Mouse (Mus musculus) lung, postnatal 4 days (tissue): ENCODE data around the gene Pld3.
"Not testable (repeated sequence)": the region's sequence is repeated elsewhere in the genome, so short reads cannot be mapped to it uniquely, and the experiment has no call there.

Source experiments
- DNase-seq, 2 experiments: peaks; one replicate each; pipeline ENCODE4 v3.0.0; 2021

Pld3 gene

DNA sequence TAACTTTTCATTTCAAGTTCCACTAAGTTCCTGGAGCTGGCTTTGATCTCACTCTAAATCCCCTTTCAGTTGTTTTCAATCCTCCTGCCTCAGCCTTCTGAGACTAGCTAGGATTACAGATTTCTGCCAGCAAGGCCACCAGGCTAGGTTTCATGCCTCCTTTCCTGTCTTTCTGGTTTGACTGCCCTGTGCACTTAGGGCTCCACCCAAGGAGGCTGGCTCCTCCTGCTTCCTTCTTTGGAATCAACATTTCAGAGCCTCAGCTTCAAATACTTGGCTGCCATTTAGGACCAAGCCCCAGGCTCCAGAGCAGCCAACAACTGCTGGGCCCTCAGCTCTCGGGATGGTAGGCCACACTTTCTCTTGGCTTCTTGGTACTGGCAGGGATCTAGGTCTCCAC lies 32.4 kb downstream of the Pld3 start:
- peak in 1 of 2 experiments; percentile 35 for DNase-seq

DNA sequence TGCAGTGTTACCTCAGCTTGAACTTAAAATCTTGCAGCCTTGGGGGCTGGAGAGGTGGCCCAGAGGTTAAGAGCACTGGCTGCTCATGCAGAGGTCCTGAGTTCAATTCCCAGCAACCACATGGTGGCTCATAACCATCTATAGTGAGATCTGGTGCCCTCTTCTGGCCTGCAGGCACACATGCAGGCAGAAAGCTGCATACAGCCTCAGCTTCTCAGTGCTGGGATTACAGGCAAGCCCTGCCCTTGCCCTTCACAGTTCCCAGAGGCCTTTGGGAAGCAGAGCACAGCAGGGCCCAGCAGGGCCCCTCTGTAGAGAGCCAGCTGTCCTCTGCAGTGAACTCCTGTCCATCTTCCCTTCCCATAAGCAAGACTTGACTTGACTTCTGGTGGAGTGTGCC lies 32.9 kb downstream of the Pld3 start:
- DNase-seq = no peak

DNA sequence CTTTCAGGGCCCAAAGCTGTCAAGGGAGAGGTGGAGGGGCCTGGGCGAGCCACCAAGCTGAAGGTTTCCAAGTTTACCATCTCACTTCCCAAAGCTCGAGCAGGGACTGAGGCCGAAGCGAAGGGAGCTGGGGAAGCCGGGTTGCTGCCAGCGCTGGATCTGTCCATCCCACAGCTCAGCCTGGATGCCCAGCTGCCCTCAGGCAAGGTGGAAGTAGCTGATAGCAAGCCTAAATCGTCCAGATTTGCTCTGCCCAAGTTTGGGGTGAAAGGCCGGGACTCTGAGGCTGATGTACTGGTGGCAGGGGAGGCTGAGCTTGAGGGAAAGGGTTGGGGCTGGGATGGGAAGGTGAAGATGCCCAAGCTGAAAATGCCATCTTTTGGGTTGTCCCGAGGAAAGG lies 34.7 kb downstream of the Pld3 start:
- DNase-seq = no peak

DNA sequence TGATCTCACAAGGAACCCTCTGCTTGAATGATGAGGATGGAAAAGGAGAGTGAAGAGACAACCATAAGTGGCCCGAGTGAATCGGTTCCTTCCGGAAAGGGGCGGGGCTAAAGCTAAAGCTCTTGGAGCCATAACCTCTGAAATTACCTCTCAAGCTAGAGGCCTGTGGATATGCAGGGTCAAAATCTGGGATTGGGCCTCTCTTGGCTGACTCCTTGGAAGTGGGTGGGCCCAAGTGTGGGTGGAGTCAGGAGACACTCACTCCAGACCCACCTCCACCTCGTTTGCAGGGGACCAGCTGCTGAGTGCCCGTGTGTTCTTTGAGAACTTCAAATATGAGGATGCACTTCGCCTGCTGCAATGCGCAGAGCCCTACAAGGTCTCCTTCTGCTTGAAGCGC lies 38.1 kb downstream of the Pld3 start:
- no peak for DNase-seq

DNA sequence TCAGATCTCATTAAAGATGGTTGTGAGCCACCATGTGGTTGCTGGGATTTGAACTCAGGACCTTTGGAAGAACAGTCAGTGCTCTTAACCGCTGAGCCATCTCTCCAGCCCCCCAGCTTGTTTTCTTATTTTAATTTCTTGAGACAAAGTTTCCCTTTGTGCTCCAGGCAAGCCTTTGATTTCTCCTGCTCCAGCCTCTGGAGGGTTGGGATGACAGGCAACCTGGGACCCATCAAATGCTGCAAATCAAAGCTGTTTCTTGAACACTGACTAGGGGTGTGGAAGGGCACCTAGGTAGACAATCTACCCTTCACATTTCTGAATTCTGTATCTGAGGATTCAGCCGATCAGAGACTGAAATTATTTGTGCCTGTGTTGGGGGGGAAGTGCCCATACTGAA lies 42.2 kb downstream of the Pld3 start:
- DNase-seq = no peak

DNA sequence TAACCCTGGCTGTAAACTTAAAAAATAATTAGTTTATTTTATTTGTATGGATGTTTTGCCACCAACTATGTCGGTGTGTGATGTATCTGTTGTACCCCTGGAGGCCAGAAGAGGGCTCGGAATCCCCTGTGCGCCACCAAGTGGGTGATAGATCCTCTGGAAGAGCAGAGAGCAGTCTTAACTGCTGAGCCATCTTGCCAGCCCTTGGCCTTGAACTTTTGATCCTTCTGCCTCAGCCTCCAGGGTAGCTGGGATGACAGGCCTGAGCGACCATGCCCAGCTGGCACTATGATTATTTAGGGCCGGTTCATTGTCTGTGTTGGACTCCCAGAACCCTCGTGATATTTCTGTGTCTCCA lies 44.4 kb downstream of the Pld3 start:
- peak; percentile 77 to 80 for DNase-seq

DNA sequence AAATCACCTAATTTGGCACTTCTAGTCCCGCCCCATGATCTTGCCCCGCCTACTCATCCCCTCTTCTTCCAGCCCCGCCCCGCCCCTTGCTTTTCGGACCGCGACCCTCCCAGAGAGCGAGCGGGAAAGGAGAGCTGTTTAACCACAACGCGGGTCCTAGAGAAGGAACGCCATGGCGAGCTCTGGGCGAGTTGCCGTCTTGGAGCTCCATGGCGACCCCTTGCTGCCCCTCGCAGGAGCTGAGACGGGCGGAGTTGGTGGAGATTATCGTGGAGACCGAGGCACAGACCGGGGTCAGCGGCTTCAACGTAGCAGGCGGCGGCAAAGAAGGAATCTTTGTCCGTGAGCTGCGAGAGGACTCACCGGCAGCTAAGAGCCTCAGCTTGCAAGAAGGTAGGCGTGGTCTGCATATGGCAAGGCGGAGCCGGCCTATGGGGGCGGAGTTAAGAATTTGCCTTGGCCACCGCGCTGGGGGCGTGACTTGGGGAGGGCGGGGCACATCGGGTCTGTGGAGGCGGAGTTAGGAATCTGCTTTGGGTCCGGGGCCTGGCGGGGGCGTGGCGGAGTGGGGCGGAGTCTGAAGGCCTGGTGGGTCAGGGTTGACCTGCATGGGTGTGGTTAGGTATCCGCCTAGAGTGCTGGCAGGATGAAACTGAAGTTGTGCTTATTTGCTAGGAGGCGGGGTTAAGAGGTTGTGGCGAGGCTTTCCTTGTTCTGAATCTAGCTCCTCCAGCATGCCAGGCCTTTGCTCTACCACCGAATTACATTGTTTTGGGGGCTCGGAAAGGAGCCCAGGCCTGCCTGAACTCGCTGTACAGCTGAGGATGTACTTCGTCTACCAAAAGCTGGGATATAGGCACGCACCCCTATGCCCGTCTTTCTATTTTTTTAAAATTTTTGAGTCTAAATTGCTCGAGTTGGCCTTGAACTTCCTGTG lies 45.0 kb downstream of the Pld3 start:
- DNase-seq = peak; percentile 98 to 100

DNA sequence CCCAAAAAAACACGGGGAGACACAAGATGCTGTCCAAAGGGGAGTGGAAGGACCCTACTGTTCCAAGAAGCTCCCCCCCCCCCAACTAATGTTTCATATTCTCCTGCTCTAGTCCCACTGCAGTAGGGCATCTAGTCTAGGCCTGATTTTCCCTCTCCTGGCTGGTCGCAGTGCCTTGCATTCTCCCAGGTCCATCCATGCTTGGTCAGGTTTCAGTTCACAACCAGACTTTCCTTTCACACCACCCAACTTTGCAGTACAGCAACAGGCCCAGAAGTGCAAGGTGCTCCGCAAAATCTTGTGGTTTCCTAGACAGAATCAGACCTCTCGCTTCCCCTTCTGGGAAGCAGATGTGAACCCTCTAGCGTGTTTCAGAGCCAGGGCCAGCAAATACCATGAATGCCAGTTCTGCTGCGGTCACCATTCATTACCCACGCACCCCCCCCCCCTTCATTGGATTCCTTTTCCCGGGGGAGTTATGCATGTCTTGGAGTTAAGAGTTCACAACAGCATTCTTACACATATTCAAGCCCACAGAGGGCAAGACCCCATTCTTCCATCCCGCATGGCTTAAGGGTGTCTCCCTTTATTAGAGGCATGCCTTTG lies 46.1 kb downstream of the Pld3 start:
- DNase-seq = no peak

DNA sequence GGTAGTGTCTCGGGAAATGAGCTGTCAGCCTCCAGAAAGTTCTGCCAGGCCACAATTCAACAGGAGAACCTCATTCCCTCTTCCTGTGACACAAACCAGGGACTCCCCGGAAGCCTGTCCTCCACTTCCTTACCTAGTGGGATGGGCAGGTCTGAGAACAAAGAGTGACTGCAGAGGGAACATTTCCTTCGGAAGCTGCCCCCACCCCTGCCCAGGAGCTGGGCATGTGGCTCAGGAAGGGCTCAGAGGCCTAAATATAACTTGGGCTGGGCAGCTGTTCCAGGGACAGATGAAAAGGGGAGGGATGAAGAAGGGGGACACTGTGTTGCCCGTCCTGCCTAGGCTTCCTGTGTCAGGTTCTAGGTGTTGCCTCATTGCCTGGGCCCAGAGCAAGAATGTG lies 51.4 kb downstream of the Pld3 start:
- peak; percentile 55 to 81 for DNase-seq

DNA sequence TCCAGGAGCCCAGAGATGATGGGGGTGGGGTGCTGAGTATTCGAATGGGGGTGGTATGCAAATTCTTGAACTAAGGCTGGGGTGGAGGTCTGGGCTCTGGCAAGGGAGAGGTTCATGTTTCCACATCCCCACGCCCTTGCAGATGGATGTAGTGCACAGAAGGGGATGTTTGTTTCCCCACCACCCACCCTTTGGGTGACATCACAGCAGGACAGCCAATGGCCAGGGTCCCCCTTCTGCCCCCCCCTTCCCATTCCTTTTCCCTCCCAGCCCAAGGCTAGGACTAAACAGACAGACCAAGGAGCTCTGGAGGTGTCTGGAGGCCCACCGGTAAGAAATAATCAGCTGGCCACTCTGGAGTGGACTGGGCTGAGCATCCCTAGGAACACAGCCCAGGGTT lies 54.0 kb downstream of the Pld3 start, which contains the start of gene Prx:
Gene Prx, plus strand, starts transcription at position 289 of the 400 bp plus-strand sequence.
- DNase-seq = no peak

DNA sequence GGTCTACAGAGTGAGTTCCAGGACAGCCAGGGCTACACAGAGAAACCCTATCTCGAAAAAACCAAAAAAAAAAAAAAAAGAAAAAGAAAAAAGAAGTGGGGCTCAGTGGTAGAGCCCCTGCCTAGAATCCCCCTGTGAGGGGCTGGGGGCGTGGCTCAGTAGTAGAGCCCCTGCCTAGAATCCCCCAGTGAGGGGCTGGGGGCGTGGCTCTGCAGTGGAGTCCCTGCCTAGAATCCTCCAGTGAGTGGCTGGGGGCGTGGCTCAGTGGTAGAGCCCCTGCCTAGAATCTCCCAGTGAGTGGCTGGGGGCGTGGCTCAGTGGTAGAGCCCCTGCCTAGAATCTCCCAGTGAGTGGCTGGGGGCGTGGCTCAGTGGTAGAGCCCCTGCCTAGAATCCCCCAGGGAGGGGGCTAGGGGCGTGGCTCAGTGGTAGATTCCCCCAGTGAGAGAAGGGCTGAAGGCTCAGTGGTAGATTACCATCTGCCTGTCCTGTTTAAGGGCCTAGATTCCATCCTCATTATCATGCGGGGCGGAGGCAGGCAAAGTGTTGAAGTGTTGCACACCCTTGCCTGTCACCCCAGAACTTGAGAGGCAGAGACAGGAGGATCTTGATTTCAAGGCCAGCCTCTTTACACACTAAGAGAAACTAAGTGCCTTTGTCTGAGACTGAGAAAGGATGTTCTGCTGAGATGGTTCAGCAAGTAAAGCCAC lies 58.2 kb downstream of the Pld3 start:
- not testable (repeated sequence) for DNase-seq

DNA sequence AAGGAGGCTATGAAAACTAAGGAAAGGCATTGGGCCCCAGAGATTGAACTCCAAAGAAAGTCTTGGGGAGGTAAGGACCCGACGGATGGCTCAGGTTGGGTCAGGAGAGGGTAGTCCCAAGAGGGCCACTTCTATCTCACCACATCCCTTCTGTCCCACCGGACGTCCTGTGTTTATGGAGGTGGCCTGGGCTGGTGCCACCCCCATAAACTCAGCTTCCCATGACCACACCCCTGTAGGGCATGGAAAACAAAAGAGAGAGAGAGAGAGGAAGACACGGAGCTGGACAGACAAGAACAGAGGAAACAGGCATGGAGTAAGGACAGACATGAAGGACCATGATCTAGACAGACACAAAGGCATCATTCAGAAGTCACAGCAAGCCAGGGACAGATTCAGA lies 59.6 kb downstream of the Pld3 start:
- peak; percentile 48 to 77 for DNase-seq

DNA sequence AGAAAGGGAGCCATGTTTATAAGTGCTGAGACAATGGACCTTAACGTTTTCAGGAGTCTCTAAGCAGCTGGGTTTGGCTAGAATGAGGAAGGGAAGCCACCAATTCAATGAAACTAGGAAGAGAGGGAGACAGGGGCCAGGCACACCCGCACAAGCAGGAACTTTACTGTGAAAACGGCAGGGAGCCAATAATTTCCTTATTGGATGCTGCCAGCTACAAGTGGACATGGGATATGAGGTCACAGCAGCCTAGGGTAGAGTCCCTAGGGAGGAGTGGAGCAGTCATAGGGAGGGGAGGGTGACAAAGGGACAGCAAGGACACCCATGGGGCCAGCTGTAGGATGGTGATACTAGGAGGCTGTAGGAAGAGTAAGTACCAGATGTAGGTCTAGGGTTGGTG lies 60.0 kb downstream of the Pld3 start:
- peak; percentile 48 to 49 for DNase-seq

DNA sequence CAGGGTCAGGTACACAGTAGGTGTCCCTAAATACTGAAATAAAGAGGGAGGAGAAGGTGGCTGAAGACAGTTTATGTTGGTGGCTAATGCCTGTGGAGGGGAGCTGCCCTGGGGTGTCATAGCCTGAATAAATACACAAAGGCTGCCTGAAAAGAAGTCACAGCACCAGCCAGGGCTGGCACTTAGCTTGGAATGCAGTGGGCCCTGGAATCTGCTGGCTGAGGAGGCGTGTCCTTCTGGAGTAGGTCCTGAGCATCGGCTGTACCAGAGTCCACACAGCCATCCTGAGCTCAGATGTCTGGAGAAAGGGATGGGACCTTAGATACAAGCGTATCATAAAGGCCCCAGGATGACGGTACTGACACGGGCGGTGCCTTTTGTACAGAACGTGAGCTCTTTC lies 61.2 kb downstream of the Pld3 start:
- DNase-seq = peak in 1 of 2 experiments; percentile 76

DNA sequence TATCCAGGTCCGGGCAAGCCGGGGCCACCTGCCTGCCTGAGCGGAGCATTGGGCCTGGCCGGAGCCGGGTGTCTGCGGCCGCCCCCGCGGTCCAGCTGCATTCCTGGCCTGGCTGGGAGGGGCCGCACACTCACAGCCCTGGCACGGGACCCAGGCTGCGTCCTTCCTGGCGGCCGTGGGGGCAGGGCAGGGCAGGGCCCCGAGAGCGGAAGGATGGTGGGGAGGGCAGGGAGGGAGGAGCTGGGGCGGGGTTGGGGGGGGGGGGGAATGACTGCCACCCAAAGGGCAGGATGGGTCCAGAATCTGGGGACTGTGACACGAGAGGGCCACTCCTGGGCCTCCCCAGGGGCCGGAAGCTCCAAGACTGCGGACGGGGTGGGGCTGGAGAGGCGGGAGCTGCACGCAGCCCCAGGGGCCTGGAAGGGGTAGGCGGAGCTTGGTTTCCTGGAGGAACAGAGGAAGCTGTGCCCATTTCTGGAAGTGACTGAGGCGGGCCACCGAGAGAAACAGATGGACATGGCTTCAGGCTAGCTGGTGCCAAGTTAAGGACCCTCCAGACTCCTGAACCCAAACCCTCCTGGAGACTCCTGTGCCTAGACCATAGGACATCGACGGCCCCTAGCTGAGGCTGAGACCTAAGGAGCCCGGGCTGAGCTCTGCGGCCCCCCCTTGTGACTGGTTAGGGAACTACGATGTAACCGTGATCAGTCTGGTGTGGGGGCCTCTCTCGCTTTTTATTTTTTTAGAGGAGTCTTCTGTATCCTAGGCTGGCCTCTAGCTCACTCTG lies 62.3 kb downstream of the Pld3 start:
- DNase-seq = peak; percentile 96 to 98

DNA sequence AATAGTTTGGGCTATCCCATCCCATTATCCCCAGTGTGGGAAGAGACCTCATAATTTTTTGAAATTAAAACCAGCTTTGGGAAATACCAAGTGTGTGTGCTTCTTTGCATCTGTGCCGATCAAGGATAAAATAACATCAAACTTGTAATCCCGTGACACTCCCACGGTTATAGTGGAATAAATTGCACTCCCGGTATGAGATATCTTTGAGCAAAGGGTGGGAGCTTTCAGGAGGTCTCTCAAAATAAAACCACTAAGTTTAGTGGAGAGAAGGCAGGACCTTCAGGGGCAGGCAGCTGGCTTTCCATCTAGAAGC lies 62.8 kb downstream of the Pld3 start:
- DNase-seq = no peak

DNA sequence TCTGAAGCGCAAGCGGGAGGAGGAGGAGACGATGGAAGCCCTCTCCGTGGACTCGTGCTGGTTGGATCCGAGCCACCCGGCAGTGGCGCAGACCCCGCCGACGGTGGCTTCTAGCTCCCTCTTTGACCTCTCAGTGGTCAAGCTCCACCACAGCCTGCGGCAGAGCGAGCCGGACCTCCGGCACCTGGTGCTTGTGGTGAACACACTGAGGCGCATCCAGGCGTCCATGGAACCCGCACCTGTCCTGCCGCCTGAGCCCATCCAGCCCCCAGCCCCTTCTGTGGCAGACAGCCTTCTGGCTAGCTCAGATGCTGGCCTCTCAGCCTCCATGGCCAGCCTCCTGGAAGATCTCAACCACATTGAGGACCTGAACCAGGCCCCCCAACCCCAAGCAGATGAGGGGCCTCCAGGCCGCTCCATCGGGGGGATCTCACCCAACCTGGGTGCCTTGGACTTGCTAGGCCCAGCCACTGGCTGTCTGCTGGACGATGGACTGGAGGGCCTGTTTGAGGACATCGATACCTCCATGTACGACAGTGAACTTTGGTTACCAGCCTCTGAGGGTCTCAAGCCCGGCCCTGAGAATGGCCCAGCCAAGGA lies 63.6 kb downstream of the Pld3 start:
- DNase-seq = peak in 1 of 2 experiments; percentile 37

DNA sequence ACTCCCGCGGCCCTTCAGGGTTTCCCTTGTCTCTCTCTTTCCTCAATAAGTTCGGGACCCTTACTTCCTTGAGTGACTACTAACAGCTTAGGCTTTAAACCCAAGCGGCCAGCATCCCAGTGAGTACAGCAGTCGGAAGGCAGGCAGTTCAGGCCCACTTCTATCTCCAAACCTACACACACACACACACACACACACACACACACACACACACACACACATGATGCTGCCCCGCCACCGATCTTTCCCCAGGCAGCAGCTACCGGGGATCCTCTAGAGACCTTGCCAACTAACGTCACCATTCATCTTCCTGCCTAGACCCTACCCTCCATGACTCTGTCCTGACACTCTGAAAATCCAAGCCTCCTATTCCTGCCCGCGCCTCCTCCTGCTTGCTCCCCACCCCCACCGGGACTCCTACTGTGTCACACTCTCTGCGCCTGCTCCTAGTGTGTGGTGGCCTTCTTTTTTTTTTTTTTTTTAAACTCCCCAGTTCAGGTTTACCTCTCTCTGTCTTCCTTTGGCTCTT lies 65.2 kb downstream of the Pld3 start:
- DNase-seq = peak; percentile 82 to 87

DNA sequence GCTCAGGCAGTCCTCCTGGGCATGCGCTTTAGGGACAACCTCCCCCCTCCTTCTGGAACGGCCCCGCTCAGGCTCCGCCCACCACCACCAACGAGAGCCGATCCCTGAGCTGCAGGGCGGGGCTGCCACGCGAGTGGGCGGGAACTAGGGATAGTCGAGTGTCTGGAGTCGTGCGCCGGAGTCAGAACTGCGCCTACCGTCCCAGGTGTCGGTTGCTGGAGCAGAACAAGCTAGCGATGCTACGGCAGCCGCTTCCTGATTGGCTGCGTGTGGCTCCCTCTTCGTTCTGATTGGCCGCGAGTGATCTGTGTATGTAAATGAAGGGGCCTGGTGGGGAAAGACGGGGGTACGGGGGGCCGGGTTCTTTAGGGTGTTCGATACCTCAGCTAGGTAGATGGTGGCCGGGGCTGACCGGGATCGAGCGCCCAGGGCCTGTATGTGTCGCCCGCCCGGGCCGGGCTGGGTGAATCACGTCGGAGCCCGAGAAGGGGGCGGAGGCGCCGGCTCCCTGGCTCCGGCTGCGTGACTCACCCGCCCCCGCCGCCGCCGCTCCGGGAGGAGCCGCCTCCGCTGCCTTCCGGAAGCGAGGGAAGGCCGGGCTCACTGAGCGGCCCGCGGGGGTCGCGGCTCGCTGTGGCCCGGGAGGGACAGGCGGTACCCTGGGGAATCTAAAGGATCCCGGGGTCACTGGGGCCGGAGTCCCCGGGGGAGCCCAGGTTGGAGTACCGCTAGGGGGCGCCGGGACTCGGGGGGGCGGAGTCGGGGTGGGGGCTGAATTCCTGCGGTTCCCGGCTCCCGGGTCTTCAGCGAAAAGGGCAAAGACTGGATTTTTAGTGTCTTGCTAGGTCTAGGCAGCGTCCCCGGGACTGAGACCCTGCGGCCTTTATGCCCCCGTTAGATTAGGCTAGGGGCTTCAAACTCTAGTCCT lies 66.0 kb downstream of the Pld3 start, which contains the start of gene Sertad1:
Gene Sertad1, plus strand, starts transcription at position 141 of the 928 bp plus-strand sequence.
- DNase-seq = peak; percentile 100

DNA sequence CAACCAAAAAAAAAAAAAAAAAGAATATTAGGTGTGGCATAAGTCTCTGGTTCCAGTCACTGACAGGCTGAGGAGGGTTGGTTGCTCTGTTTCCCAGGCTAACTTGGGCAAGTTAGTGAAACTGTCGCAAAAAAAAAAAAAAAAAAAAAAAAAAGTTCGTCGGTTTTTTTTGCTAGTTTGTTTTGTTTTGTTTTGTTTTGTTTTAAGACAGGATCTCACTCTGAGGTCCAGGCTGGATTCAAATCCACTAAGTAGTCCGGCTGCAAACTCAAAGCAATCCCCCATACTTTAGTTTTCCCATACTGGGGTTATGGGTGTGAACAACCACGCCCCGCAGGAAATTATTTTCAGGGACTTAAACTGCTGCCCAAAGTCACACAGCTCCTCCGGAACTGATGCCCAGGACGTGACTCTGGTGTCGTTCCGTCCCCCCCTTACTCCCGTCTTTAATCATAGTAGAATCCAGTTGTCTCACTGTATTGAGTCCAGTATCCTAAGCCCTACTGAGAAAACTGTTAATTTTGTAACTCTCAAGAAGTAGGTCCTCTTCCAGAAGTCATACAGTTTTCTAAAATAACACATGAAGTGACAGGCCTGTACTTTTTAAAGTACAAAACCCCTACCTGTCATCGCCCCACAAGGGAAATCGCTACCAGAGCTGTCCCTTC lies 66.8 kb downstream of the Pld3 start:
- peak; percentile 54 to 60 for DNase-seq
